Mouse (Mus musculus) urinary bladder, postnatal 10 days (tissue): ENCODE results near the gene Rab5if.
"Not testable (repeated sequence)": the region's sequence is repeated elsewhere in the genome, so short reads cannot be mapped to it uniquely, and the experiment has no call there.

Experiments used
- DNase-seq: peaks from one replicate; pipeline ENCODE4 v3.0.0; 2022; ENCODE audit warnings: low spot score

Rab5if gene

GRCm38 (mm10) chr2:156887017-156887416 lies 24.1 kb downstream of the Rab5if start, which contains the start of gene Sla2:
Sla2 (minus strand) TSS chr2:156887192.
- DNase-seq: no peak

GRCm38 (mm10) chr2:156888490-156888889 lies 25.6 kb downstream of the Rab5if start:
- no peak for DNase-seq

GRCm38 (mm10) chr2:156892240-156892639 lies 29.3 kb downstream of the Rab5if start:
- DNase-seq: no peak

DNA sequence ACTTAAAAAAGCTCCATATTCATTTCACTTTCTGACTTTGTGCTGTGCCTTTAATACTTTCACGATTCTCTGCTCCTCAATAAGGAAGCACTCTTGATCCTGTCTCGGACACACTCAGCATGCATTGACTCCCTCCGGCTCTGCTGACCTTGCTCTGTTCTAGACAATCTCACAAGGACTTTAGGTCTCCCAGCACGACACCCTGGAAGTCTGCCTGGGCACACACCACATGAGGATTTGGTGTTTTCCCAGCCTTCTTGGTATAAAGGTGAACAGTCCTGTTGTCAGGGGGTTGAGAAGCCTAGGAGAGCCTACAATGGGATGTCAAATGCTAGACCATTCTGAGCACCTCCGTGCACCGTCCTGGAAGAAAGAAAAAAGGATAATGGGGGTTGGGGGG lies 29.9 kb downstream of the Rab5if start:
- no peak for DNase-seq

DNA sequence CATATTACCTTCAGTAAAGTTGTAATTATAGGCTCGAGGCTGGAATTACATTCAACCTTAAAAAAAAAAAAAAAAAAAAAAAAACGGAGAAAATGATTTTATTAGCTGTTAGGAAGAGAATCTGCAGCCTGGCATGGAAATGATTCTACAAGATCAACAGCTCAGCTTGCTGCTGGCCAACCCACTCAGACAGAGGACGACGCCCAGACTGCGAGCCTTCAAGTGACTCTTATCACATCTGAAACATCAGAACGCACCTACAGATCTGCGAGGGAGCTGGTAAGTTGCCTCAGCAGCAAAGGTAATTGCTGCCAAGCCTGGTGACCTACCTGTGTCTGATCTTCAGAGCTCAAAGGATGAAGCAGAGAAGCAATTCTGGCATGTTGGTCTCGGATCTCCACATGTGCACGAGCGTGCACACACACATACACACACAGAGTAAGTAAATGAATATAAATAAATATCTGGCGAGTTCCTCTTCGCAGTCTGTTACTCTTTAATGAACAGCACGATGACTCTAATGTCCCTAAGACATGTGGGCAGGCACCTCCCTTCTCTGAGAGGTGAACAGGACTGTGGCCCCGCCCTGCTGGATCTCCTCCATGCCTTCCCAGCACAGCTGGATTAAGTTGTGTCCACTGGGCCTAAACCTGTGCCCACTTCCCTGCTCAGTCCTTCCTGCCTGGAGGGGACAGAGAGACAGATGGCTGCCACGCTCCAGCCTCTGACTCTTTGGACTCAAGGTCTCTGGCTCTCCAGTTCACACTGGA lies 31.8 kb downstream of the Rab5if start:
- no peak for DNase-seq

DNA sequence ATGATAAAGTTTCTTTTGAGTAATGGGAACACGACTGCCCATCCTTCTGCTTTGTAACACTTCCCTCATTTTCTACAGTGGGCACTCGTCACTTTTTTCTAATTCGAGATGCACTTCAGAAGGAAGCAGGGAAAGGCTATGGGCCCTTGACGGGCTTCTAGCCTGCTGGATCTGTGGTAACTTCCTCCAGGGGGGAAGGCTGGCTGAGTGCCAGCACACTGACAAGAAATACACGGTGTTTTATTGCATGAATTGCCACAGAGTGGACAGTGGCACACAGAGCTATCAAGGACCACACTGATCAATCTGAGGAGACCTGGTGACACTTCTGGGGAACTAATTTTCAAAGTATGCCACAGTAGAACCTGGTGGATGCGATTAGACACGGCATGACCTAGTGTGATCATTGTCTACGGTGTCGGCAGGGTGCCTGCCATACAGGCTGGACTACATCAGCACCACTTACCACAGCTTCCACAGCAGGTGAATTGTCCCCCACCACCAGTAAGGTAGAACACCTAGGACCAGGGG lies 33.5 kb downstream of the Rab5if start:
- no peak for DNase-seq

DNA sequence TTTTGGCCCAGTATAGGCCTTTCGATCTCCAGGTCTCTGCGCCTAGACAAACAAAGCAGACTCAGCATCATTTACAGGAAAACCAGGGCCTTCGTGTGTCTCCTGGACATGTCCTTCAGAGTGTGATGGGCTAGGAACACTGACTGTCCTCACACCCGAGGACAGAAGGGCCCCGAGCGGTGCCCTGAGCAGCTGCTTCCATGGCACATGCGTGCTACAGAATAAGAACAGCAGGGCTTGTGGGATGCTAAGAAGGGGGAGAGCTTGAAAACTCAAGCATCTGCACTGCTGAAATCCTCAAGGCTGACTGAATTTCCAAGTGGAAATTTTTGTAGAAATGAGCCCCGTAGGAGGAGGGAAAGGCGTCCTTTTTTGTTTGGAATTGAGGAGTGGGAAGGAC lies 34.1 kb downstream of the Rab5if start:
- DNase-seq: no peak

GRCm38 (mm10) chr2:156898374-156898773 lies 35.4 kb downstream of the Rab5if start:
- no peak for DNase-seq

DNA sequence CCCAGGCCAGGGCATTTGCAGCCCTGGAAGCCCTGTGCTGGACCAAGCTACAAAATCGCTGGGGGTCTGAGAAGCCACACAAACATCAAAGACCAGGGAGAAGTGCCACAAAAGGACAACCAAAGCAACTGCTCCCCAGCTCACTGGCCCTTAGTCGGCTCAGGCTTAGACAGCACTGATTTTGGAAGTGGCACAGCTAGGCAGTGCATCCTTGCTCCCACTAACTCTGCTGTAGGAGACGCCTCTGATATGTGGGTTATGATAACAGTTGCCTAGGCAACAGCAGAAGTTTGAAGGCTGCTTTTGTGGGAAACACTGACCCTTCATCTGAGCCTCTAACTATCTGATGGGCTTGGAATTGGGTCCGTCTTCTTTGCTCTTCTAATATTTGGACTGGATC lies 36.3 kb downstream of the Rab5if start:
- DNase-seq: no peak

DNA sequence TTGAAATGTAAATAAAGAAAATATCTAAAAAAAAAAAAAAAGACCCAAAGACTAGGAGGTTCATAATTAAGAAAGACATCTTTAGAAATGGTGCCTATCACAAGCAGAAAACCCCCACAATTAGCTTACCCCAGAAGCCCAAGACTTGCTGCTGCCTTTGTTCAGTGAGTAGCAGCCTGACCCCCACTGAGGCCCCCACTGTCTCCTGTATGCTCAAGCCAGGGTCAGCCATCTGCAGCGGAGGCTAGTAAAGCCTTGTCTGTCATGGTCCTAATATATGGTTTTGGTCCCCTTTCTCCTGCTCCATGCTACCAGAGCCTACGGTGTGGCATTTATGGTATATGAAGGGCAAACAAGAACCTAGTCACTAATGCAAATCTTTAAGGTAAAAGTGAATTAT lies 38.4 kb downstream of the Rab5if start:
- no peak for DNase-seq

DNA sequence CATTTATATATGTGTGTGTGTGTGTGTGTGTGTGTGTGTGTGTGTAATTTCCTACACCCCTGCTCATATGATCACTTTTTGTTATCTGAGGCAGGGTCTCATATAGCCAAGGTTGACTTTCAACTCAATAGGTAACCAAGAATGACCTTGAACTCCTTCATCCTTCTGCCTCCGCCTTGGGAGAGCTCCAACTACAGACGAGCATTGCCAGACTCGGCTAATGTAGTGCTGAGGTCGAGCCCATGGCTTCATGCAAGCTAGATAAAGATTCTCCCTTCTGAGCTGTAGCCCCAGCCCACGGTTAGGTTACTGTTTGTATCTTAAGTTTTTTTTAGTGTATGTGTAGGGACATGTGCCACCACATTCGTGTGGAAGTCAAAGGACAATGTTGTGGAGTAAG lies 39.0 kb downstream of the Rab5if start:
- no peak for DNase-seq

GRCm38 (mm10) chr2:156902411-156902810 lies 39.5 kb downstream of the Rab5if start:
- not testable (repeated sequence) for DNase-seq

- no peak for DNase-seq
Measured at GRCm38 (mm10) chr2:156903367-156903766, 40.4 kb downstream of the Rab5if start.

GRCm38 (mm10) chr2:156904976-156905717 lies 42.2 kb downstream of the Rab5if start:
- DNase-seq: no peak

GRCm38 (mm10) chr2:156905931-156906330 lies 43.0 kb downstream of the Rab5if start:
- DNase-seq: not testable (repeated sequence)

GRCm38 (mm10) chr2:156913191-156913590 lies 50.3 kb downstream of the Rab5if start:
- DNase-seq: no peak

DNA sequence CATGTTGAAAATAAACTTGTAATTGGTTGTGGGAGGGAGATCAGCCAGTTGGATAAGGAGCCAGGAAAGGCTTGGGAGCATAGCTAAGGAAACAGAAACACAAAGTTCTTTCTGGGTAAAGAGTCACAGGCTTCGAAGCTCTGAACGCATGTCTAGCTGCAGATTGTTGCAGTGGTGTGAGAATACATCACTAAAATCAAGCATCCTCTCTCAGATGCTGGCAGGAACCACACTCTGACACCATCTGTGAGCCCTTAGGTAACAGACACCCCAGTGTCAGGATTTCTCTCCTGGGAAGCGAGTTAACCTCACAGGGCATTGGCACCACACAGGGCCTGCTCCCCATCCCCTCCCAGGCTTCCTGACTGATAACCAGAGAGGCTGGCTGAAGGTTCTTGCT lies 52.6 kb downstream of the Rab5if start:
- no peak for DNase-seq

DNA sequence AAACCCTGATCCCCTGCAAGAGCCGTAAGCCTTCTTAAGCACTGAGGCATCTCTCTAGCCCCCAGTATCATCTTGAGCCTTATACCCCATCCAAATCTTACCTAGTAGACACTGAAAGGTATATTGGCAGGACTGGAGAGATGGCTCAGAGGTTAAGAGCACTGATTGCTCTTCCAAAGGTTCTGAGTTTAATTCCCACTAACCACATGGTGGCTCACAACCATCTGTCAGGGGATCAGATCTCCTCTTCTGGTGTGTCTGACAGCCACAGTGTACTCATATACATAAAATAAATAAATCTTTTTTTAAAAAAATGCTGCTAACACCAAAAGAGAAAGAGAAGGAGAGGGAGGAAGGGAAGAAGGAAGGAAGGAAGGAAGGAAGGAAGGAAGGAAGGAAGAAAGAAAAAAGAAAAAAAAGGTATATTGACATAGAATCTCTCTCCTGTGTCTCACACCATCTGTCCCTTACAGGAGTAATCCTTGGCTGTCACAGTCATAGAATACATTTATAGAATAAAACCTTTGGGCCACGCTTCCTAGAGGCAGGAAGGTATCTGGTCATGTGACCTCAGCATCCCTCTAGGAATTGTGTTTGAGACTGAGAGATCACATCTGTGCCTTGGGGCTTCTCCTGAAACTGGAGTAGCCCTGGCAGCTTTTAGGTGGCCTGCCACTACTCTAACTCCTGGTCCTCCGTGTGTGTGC lies 53.6 kb downstream of the Rab5if start:
- no peak for DNase-seq

- DNase-seq: no peak
Measured at GRCm38 (mm10) chr2:156918562-156918961, 55.6 kb downstream of the Rab5if start.

GRCm38 (mm10) chr2:156919191-156919590 lies 56.3 kb downstream of the Rab5if start:
- not testable (repeated sequence) for DNase-seq

DNA sequence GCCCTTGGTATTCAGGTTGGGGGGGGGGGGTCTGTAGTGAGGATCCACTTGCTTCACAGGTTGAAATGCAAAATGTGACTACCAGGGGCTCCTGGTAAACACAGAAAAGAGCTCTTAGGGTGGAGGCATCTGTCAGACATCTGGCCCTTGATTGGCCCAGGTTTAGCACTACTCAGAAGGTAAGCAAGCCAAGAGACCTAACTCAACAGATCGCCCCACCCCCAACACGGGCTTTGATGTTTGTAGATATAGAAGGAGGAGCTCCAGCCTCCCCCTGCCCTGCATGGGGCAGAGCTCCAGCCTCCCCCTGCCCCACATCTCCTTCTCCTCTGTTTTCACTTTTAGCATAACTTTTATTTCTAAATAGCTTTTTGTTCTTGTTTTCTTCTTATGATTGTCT lies 56.9 kb downstream of the Rab5if start:
- DNase-seq: no peak

DNA sequence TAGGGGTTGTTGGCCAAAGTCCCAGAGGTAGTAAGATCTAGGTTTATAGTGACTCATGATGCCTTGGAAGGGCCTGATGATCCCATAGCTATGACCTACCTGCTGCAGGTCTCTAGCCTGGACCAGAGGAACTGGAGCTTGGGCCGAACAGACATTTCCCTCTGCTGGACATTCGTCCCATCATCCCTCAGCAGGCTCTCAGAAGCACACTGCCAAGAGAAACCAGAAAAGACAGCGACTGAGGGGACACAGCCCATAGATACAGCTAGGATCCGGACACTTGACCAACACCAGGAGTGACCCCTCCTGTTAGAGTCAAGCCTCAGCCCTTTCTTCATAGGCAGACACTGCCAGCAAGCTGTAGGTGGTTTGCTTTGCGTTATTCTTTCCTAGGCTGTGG lies 60.1 kb downstream of the Rab5if start:
- no peak for DNase-seq
